Mouse (Mus musculus) midbrain, embryonic 11.5 days (tissue): ENCODE measurements around the gene Nup188. TPM values are rescaled to one million over a fixed set of nuclear protein-coding genes. Genes with fewer than 3 reads are reported as not detected.

ENCODE experiments used
- ATAC-seq: fragments of 200-750 bp; cut with Nextera tagmentation; 2 replicates; pipeline ENCODE4 v1.8.0; 2017; ENCODE audit warnings: moderate TSS enrichment, moderate library complexity; ENCODE audit not compliant: low FRiP score
- DNase-seq: peaks from one replicate; pipeline ENCODE4 v3.0.0; 2015; ENCODE audit warnings: low spot score; ENCODE audit errors: missing footprints
- H3K27ac ChIP-seq: fragments of 300-500 bp; sonication (generic); 2 replicates; pipeline ENCODE4 v1.5.1; 2014; ENCODE audit warnings: low read depth, low read length
- H3K27me3 ChIP-seq: fragments of 300-500 bp; sonication (generic); 2 replicates; pipeline ENCODE4 v1.6.1; 2014; ENCODE audit warnings: mild to moderate bottlenecking, low read length, moderate library complexity, mixed read lengths; ENCODE audit not compliant: control insufficient read depth, insufficient read depth
- H3K36me3 ChIP-seq: fragments of 300-500 bp; sonication (generic); 2 replicates; pipeline ENCODE4 v1.6.1; 2014; ENCODE audit warnings: mild to moderate bottlenecking, low read length, moderate library complexity, mixed read lengths; ENCODE audit not compliant: control insufficient read depth, insufficient read depth
- H3K4me1 ChIP-seq: fragments of 300-500 bp; sonication (generic); 2 replicates; pipeline ENCODE4 v1.6.1; 2014; ENCODE audit warnings: low read length; ENCODE audit not compliant: control insufficient read depth, insufficient read depth
- H3K4me2 ChIP-seq: fragments of 300-500 bp; sonication (generic); 2 replicates; pipeline ENCODE4 v1.6.1; 2014; ENCODE audit warnings: mild to moderate bottlenecking, moderate library complexity
- H3K4me3 ChIP-seq: fragments of 300-500 bp; sonication (generic); 2 replicates; pipeline ENCODE4 v1.5.1; 2014; ENCODE audit warnings: low read depth, low read length
- H3K9ac ChIP-seq: fragments of 300-500 bp; sonication (generic); 2 replicates; pipeline ENCODE4 v1.6.1; 2014; ENCODE audit warnings: low read length
- H3K9me3 ChIP-seq: fragments of 300-500 bp; sonication (generic); 2 replicates; pipeline ENCODE4 v1.6.1; 2016; ENCODE audit warnings: low read length; ENCODE audit not compliant: control insufficient read depth
- WGBS: fragments of 180-500 bp; shearing (Covaris S2); extraction: QIAGEN DNeasy Blood & Tissue Kit; methylation state at CpG from one replicate; pipeline ENCODE4 v1.1.7; 2014; 5-methylcytosine and 5-hydroxymethylcytosine counted together
- polyA plus RNA-seq: library from polyadenylated mRNA; unstranded; fragments of >200 nt; fragmentation: Nextera tagmentation; extraction: Ambion mirVana; gene quantifications from 2 replicates; pipeline ENCODE4 v1.2.1, GENCODE M21; 2014

Gene Nup188
- 46.0 and 53.7 TPM in 2 replicates for polyA plus RNA-seq

GRCm38 (mm10) chr2:30286192-30287026 lies at the start of gene Nup188, which contains the start of gene Dolk:
Nup188 (plus strand) TSS chr2:30286397.
Dolk (minus strand) TSS chr2:30286334.
- under 1% methylated on average over 64 of the region's 68 CpGs for WGBS
- H3K27me3 ChIP-seq = no peaks in the 10 kb centered on the region
- H3K9ac ChIP-seq = peak within 1 kb of the TSS; percentile 92

GRCm38 (mm10) chr2:30236426-30237198 lies 49.6 kb upstream of the Nup188 start:
- WGBS = 6% methylated on average over 18 of the region's 18 CpGs
- Histone ChIP-seq H3K27me3 (no peaks in the 10 kb centered on the region), H3K4me1 (peaks cover 15% of the 10 kb centered on the region), H3K9ac (peak overlapping the region; percentile 81), H3K9me3 (no peaks in the 10 kb centered on the region), H3K27ac (peak overlapping the region; percentile 52; the same call in 1 of the 2 replicates), H3K36me3 (peaks cover 9% of the 10 kb centered on the region; the same call in 1 of the 2 replicates), H3K4me3 (peak overlapping the region; percentile 58), H3K4me2 (peak overlapping the region; percentile 67)
- ATAC-seq = peak; percentile 14
- DNase-seq = peak; percentile 90

More at GRCm38 (mm10) chr2:30286192-30287026, at the start of gene Nup188, which contains the start of gene Dolk:
- Histone ChIP-seq H3K4me2 (peak within 1 kb of the TSS; percentile 91), H3K27ac (0 out of 2 replicates have a peak within 1 kb of the TSS, but pooled peaks have one; percentile 32), H3K4me1 (peaks cover 18% of the 10 kb centered on the region), H3K36me3 (0 out of 2 replicates have a peak, but pooled peaks cover 3% of the 10 kb centered on the region), H3K4me3 (peak within 1 kb of the TSS; percentile 92), H3K9me3 (no peaks in the 10 kb centered on the region)
- peak; percentile 100 for DNase-seq
- peak; percentile 95 for ATAC-seq

- peak; percentile 97 for ATAC-seq
- H3K9ac ChIP-seq = peak within 1 kb of the TSS; percentile 81
- H3K9me3 ChIP-seq = no peaks in the 10 kb centered on the region
- peak; percentile 100 for DNase-seq
- H3K27me3 ChIP-seq = no peaks in the 10 kb centered on the region
- WGBS = under 1% methylated on average over 56 of the region's 67 CpGs
- H3K4me2 ChIP-seq = peak within 1 kb of the TSS; percentile 72
- H3K4me1 ChIP-seq = peaks cover 15% of the 10 kb centered on the region
- H3K36me3 ChIP-seq = peaks cover 9% of the 10 kb centered on the region; the same call in 1 of the 2 replicates
- H3K27ac ChIP-seq = peak within 1 kb of the TSS; percentile 68
- H3K4me3 ChIP-seq = peak within 1 kb of the TSS; percentile 58
Observed at GRCm38 (mm10) chr2:30237199-30237880, 48.9 kb upstream of the Nup188 start, which contains the start of gene Lrrc8a. Lrrc8a (plus strand) TSS chr2:30237715.

GRCm38 (mm10) chr2:30237881-30238280 lies 48.3 kb upstream of the Nup188 start:
- Histone ChIP-seq H3K9ac (peak overlapping the region; percentile 77), H3K4me3 (peak overlapping the region; percentile 58), H3K9me3 (no peaks in the 10 kb centered on the region), H3K27me3 (no peaks in the 10 kb centered on the region), H3K4me1 (peaks cover 15% of the 10 kb centered on the region), H3K27ac (peak overlapping the region; percentile 68), H3K36me3 (peaks cover 9% of the 10 kb centered on the region; the same call in 1 of the 2 replicates), H3K4me2 (peak overlapping the region; percentile 72)
- no peak for DNase-seq
- 2% methylated on average over 19 of the region's 42 CpGs for WGBS
- peak; percentile 92 for ATAC-seq

- Histone ChIP-seq H3K4me3 (peak overlapping the region; percentile 58), H3K4me2 (peak overlapping the region; percentile 72), H3K9me3 (no peaks in the 10 kb centered on the region), H3K27ac (no peak overlapping the region), H3K4me1 (peaks cover 15% of the 10 kb centered on the region), H3K27me3 (no peaks in the 10 kb centered on the region), H3K36me3 (peaks cover 12% of the 10 kb centered on the region; the same call in 1 of the 2 replicates), H3K9ac (peak overlapping the region; percentile 77)
- WGBS = 85% methylated on average over 3 of the region's 3 CpGs
- DNase-seq (no peak), ATAC-seq (no peak)
Observed at GRCm38 (mm10) chr2:30238906-30239465, 47.2 kb upstream of the Nup188 start.

- H3K4me3 ChIP-seq = no peak overlapping the region
- H3K4me1 ChIP-seq = peaks cover 15% of the 10 kb centered on the region
Observed at GRCm38 (mm10) chr2:30239777-30240176, 46.4 kb upstream of the Nup188 start.

GRCm38 (mm10) chr2:30240267-30240666 lies 45.9 kb upstream of the Nup188 start, which contains the start of gene Gm28035:
Gm28035 (plus strand) TSS chr2:30240567.
- H3K4me2 ChIP-seq = no peak within 1 kb of the TSS
- H3K27me3 ChIP-seq = no peaks in the 10 kb centered on the region
- H3K9me3 ChIP-seq = no peaks in the 10 kb centered on the region
- no peak for DNase-seq
- no peak within 1 kb of the TSS for H3K4me3 ChIP-seq
- WGBS = 88% methylated on average over 2 of the region's 2 CpGs
- no peak within 1 kb of the TSS for H3K27ac ChIP-seq
- H3K36me3 ChIP-seq = peaks cover 15% of the 10 kb centered on the region; the same call in 1 of the 2 replicates
- H3K4me1 ChIP-seq = peaks cover 15% of the 10 kb centered on the region
- H3K9ac ChIP-seq = 0 out of 2 replicates have a peak within 1 kb of the TSS, but pooled peaks have one; percentile 7
- ATAC-seq = no peak

More at GRCm38 (mm10) chr2:30239777-30240176, 46.4 kb upstream of the Nup188 start:
- H3K36me3 ChIP-seq = peaks cover 15% of the 10 kb centered on the region; the same call in 1 of the 2 replicates
- DNase-seq (no peak), ATAC-seq (no peak)
- no peak overlapping the region for H3K4me2 ChIP-seq
- WGBS = 92% methylated on average over 4 of the region's 4 CpGs
- no peaks in the 10 kb centered on the region for H3K9me3 ChIP-seq
- H3K9ac ChIP-seq = no peak overlapping the region
- no peak overlapping the region for H3K27ac ChIP-seq
- no peaks in the 10 kb centered on the region for H3K27me3 ChIP-seq

- DNase-seq = peak; percentile 80
- H3K27me3 ChIP-seq = no peaks in the 10 kb centered on the region
- 64% methylated on average over 4 of the region's 4 CpGs for WGBS
- H3K9me3 ChIP-seq = no peaks in the 10 kb centered on the region
- H3K4me3 ChIP-seq = no peak overlapping the region
- no peak overlapping the region for H3K27ac ChIP-seq
- no peak overlapping the region for H3K9ac ChIP-seq
- H3K4me1 ChIP-seq = peaks cover 10% of the 10 kb centered on the region
- H3K36me3 ChIP-seq = peaks cover 15% of the 10 kb centered on the region
- no peak for ATAC-seq
- H3K4me2 ChIP-seq = no peak overlapping the region
Observed at GRCm38 (mm10) chr2:30242509-30242908, 43.7 kb upstream of the Nup188 start.
